ENCODE assay signal across 9 mouse cellular contexts in the genomic region with DNA sequence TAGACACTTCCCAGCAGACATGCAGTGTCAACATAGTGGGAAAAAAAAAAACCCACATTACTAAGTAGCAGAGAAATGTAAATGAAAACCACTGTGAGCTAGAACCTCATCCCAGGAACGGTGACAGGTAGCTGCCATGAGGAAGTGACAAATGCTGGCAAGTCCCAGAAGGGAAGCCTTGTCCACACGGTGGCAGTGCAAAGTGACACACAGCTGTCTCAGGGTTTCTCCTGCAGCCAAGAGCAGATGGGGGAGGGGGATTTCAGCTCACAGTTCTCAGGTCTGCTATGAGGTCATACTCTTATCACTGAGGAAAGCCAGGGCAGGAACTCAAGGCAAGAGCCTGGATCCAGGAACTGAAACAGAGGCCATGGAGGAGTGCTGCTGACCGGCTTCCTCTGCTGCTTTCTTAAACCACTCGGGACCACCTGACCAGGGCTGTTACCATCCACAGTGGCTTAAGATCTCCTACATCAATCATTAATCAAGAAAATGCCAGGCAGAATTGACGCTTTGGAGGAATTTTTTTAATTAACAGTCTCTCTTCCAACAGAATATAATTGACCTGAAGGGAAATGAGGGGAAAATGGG.
DNase-seq lines count a peak whose midpoint lies in the region; ATAC-seq and TF ChIP-seq lines count a peak whose summit lies in the region.
"Had no signal": no experiment of that assay in that cellular context is flagged by ENCODE, and none has a peak within 500 bp of the region (broad histone marks: within the 10 kb centered on the region; RNA-seq: fewer than 3 reads in every experiment).

No protein-coding gene starts in this region.

- ATAC-seq in hematopoietic stem cell, adult 5-6 weeks (replicated peaks in 1 of 2; ENCODE audit: insufficient read depth in 1 of 2, low FRiP score in 2 of 2, low TSS enrichment in 1 of 2, low read depth in 1 of 2, poor library complexity in 2 of 2, severe bottlenecking in 2 of 2) = peak; percentile 47 to 61
- peak; percentile 48 for ATAC-seq in liver, postnatal 0 days
- ATAC-seq in neural tube, embryonic 15.5 days (ENCODE audit: low FRiP score) = peak; percentile 32; the same call in 1 of the 2 replicates

- TF ChIP-seq CTCF in E14TG2a.4 (conservative IDR thresholded peaks at IDR 0.05; ENCODE audit: low read length) = peak; percentile 16; the same call in 1 of the 2 replicates
- peak; percentile 31; the same call in 1 of the 2 replicates for TF ChIP-seq CTCF in cortical plate, adult 2 months (IDR thresholded peaks at IDR 0.05; ENCODE audit: extremely low read depth, insufficient read depth, low read length)
- TF ChIP-seq CTCF in liver, postnatal 0 days (IDR thresholded peaks at IDR 0.05; ENCODE audit: low read depth) = peak; percentile 60

- H3K4me2 ChIP-seq in liver, postnatal 0 days (ENCODE audit: low read depth, low read length) = no peak overlapping the region
- H3K4me2 ChIP-seq in neural tube, embryonic 15.5 days = no peak overlapping the region
- H3K4me2 ChIP-seq: hindbrain, embryonic 15.5 days had no signal

- no peak overlapping the region for H3K9ac ChIP-seq in liver, postnatal 0 days (replicated peaks)
- no peak overlapping the region for H3K9ac ChIP-seq in neural tube, embryonic 15.5 days (replicated peaks)
- H3K9ac ChIP-seq: hindbrain, embryonic 15.5 days had no signal

- no peaks in the 10 kb centered on the region for H3K27me3 ChIP-seq in E14TG2a.4 (ENCODE audit: insufficient read depth, low read length)
- no peaks in the 10 kb centered on the region for H3K27me3 ChIP-seq in liver, postnatal 0 days (ENCODE audit: insufficient read depth, low read length)
- H3K27me3 ChIP-seq in neural tube, embryonic 15.5 days (replicated peaks) = no peaks in the 10 kb centered on the region
- H3K27me3 ChIP-seq: hindbrain, embryonic 15.5 days had no signal

- H3K4me3 ChIP-seq in E14TG2a.4 (replicated peaks; ENCODE audit: low read length) = no peak overlapping the region
- H3K4me3 ChIP-seq in cortical plate, adult 2 months (ENCODE audit: insufficient read depth, low read length) = no peak overlapping the region
- no peak overlapping the region for H3K4me3 ChIP-seq in liver, postnatal 0 days (ENCODE audit: low read depth, low read length)
- H3K4me3 ChIP-seq in neural tube, embryonic 15.5 days (replicated peaks) = no peak overlapping the region
- H3K4me3 ChIP-seq: hindbrain, embryonic 15.5 days had no signal

- peaks cover 7% of the 10 kb centered on the region; the same call in 1 of the 2 replicates for H3K4me1 ChIP-seq in E14TG2a.4 (replicated peaks; ENCODE audit: low read depth, low read length)
- H3K4me1 ChIP-seq in cortical plate, adult 2 months (ENCODE audit: control insufficient read depth, insufficient read depth, low read length) = peaks cover under 1% of the 10 kb centered on the region
- no peaks in the 10 kb centered on the region for H3K4me1 ChIP-seq in liver, postnatal 0 days (ENCODE audit: insufficient read depth)
- peaks cover 2% of the 10 kb centered on the region; the same call in 1 of the 2 replicates for H3K4me1 ChIP-seq in neural tube, embryonic 15.5 days

- WGBS in liver, postnatal 0 days (ENCODE audit: insufficient replicate concordance) = 32% methylated on average over 5 of the region's 5 CpGs
- WGBS in neural tube, embryonic 15.5 days = 42% methylated on average over 5 of the region's 5 CpGs

- no peaks in the 10 kb centered on the region for H3K9me3 ChIP-seq in E14TG2a.4 (ENCODE audit: low read length)
- no peaks in the 10 kb centered on the region for H3K9me3 ChIP-seq in liver, postnatal 0 days (ENCODE audit: low read length)
- no peaks in the 10 kb centered on the region for H3K9me3 ChIP-seq in neural tube, embryonic 15.5 days (replicated peaks)
- H3K9me3 ChIP-seq: hindbrain, embryonic 15.5 days had no signal

- no peak for TF ChIP-seq POLR2A in cortical plate, adult 2 months (IDR thresholded peaks at IDR 0.05; ENCODE audit: extremely low read depth, insufficient read depth, low read length)

- no peak for TF ChIP-seq EP300 in liver, postnatal 0 days (IDR thresholded peaks at IDR 0.05; ENCODE audit: low read depth)

- DNase-seq in 416B (ENCODE audit: low read depth) = peak; percentile 87
- peak; percentile 51 for DNase-seq in liver, postnatal 0 days
- DNase-seq in left cerebral cortex, adult 8-10 months (ENCODE audit: low spot score in 2 of 2) = no peak
- no peak for DNase-seq in layer of hippocampus, adult 18-20 months (ENCODE audit: low spot score in 2 of 2)

- H3K27ac ChIP-seq in cortical plate, adult 2 months (ENCODE audit: insufficient read depth, low read length) = no peak overlapping the region
- no peak overlapping the region for H3K27ac ChIP-seq in liver, postnatal 0 days (ENCODE audit: low read depth)
- no peak overlapping the region for H3K27ac ChIP-seq in neural tube, embryonic 15.5 days (replicated peaks)
- H3K27ac ChIP-seq: hindbrain, embryonic 15.5 days had no signal

- H3K36me3 ChIP-seq in E14TG2a.4 (ENCODE audit: insufficient read depth, low read length) = 0 out of 2 replicates have a peak, but pooled peaks cover 7% of the 10 kb centered on the region
- H3K36me3 ChIP-seq in liver, postnatal 0 days (replicated peaks; ENCODE audit: insufficient read depth, low read length) = peaks cover 7% of the 10 kb centered on the region; the same call in 1 of the 2 replicates
- no peaks in the 10 kb centered on the region for H3K36me3 ChIP-seq in neural tube, embryonic 15.5 days

Comparison
In these comparisons a context has a peak if more than half of its experiments do, and no peak if none do; other contexts are left out.
1. DNase-seq: peak in 416B (single experiment) and liver, postnatal 0 days (single experiment); none in left cerebral cortex, adult 8-10 months (0 of 2) and layer of hippocampus, adult 18-20 months (0 of 2).
2. Peak in every context shown above with its lines, with median percentiles within 50 percentile points of each other: CTCF ChIP-seq and ATAC-seq.